Mouse (Mus musculus) stomach, postnatal 0 days (tissue): ENCODE measurements around the gene Gcm2. TPM values are rescaled to one million over a fixed set of nuclear protein-coding genes. Genes with fewer than 3 reads are reported as not detected.

Experiments
- ATAC-seq: fragments of 200-750 bp; cut with Nextera tagmentation; 2 replicates; pipeline ENCODE4 v1.8.0; 2017; ENCODE audit not compliant: low FRiP score, low TSS enrichment
- DNase-seq: peaks from one replicate; pipeline ENCODE4 v3.0.0-alpha.2; 2016; ENCODE audit warnings: low spot score
- H3K27ac ChIP-seq: fragments of 300-500 bp; sonication (generic); replicated peaks from 2 replicates; pipeline ENCODE4 v1.5.1; 2014; ENCODE audit warnings: mild to moderate bottlenecking, control low read depth
- H3K27me3 ChIP-seq: fragments of 300-500 bp; sonication (generic); 2 replicates; pipeline ENCODE4 v1.6.1; 2014; ENCODE audit warnings: low read length; ENCODE audit not compliant: control insufficient read depth, insufficient read depth
- H3K36me3 ChIP-seq: fragments of 300-500 bp; sonication (generic); 2 replicates; pipeline ENCODE4 v1.6.1; 2014; ENCODE audit warnings: low read length, mixed read lengths; ENCODE audit not compliant: control insufficient read depth, insufficient read depth
- H3K4me1 ChIP-seq: fragments of 300-500 bp; sonication (generic); replicated peaks from 2 replicates; pipeline ENCODE4 v1.6.1; 2014; ENCODE audit warnings: antibody characterized with exemption; ENCODE audit not compliant: control insufficient read depth, insufficient read depth
- H3K4me2 ChIP-seq: fragments of 300-500 bp; sonication (generic); replicated peaks from 2 replicates; pipeline ENCODE4 v1.6.1; 2014; ENCODE audit warnings: low read depth, mild to moderate bottlenecking, control low read depth, moderate library complexity
- H3K4me3 ChIP-seq: fragments of 300-500 bp; sonication (generic); 2 replicates; pipeline ENCODE4 v1.5.1; 2014; ENCODE audit warnings: low read depth, low read length, control low read depth
- H3K9ac ChIP-seq: fragments of 300-500 bp; sonication (generic); 2 replicates; pipeline ENCODE4 v1.6.1; 2014; ENCODE audit warnings: mild to moderate bottlenecking, low read length, control low read depth, mixed read lengths
- H3K9me3 ChIP-seq: fragments of 300-500 bp; sonication (generic); 2 replicates; pipeline ENCODE4 v1.6.1; 2016; ENCODE audit warnings: low read length; ENCODE audit not compliant: control insufficient read depth
- CTCF ChIP-seq: IDR thresholded peaks from 2 replicates; pipeline ENCODE4 v1.5.1; 2016; ENCODE audit warnings: antibody characterized with exemption, low read depth, mild to moderate bottlenecking, moderate library complexity
- EP300 ChIP-seq: optimal IDR thresholded peaks from 2 replicates; pipeline ENCODE3; 2016; ENCODE audit warnings: antibody characterized with exemption
- WGBS: fragments of 180-500 bp; shearing (Covaris S2); extraction: QIAGEN DNeasy Blood & Tissue Kit; methylation state at CpG from one replicate; pipeline ENCODE4 v1.1.7; 2014; 5-methylcytosine and 5-hydroxymethylcytosine counted together
- polyA plus RNA-seq: library from polyadenylated mRNA; unstranded; fragments of >200 nt; fragmentation: Nextera tagmentation; extraction: Ambion mirVana; gene quantifications from 2 replicates; pipeline ENCODE4 v1.2.1, GENCODE M21; 2015

The Gcm2 gene
- polyA plus RNA-seq, 1 experiment from 2014 or later = not detected

DNA sequence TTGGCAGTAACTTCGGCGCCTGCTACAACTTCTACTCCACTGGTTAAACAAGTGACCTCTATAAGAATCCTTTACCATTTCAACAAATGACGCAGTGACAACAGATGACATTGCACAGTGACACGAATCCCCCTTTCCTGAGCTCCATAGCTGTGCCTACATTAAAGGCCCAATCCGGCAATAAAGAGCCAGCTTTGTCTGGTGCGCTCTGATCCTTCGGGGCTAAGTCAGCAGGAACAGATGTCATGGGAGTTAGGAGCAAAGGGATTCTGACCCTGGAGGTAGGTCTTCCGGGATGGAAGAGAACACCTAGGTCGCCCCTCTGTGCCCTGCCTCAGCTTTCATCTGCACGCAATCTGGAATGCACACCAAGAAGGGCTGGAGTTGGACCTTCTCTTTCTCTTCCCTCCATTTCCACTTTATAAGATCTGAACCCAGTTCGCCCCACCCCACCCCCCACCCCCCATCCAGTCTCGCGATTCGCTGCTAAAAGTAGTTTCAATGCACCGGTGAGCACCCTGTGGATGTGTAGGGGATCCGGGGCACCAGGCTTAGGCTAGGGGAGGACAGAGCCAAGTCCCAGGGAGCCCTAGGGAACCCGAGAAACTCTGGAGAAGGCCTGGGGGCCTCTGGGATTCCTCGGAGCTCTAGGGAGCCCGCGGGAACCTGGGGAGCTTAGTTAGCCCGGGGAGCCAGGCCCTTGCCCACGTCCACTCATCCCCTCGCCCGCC is 32.0 kb downstream of the Gcm2 start:
- ATAC-seq = no peak; the same call in 1 of the 2 replicates
- H3K9me3 ChIP-seq = no peaks in the 10 kb centered on the region
- H3K36me3 ChIP-seq = no peaks in the 10 kb centered on the region
- H3K27me3 ChIP-seq = no peaks in the 10 kb centered on the region
- WGBS = 16% methylated on average over 24 of the region's 24 CpGs
- no peak overlapping the region for H3K27ac ChIP-seq
- peak overlapping the region; percentile 18; the same call in 1 of the 2 replicates for H3K9ac ChIP-seq
- DNase-seq = no peak
- H3K4me2 ChIP-seq = peak overlapping the region; percentile 69
- TF ChIP-seq CTCF (no peak), EP300 (no peak)
- H3K4me1 ChIP-seq = no peaks in the 10 kb centered on the region
- H3K4me3 ChIP-seq = peak overlapping the region; percentile 38

DNA sequence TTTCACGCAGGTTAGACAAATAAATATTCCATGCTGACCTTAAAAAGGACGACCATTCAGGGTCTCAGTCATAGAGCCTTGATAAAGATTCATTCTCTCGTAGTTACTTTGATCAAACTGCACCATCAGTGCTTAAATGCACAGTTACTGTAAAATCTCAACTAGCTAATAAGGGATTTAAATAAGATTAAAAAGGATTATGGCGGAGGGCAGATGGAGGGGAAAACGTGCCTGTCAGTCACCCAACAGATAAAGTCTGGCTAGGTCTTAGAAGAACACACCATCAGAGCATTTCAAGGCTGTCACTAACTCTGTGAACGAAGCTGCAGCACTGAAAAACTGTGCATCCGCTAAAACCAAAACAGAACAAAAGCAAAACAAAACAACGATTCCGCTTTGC is 32.9 kb downstream of the Gcm2 start:
- TF ChIP-seq EP300 (no peak), CTCF (no peak)
- Histone ChIP-seq H3K27me3 (no peaks in the 10 kb centered on the region), H3K27ac (no peak overlapping the region), H3K4me1 (no peaks in the 10 kb centered on the region), H3K9me3 (no peaks in the 10 kb centered on the region), H3K4me2 (no peak overlapping the region), H3K36me3 (no peaks in the 10 kb centered on the region), H3K4me3 (no peak overlapping the region), H3K9ac (no peak overlapping the region)
- WGBS = 62% methylated on average over 9 of the region's 9 CpGs
- DNase-seq (no peak), ATAC-seq (no peak)

DNA sequence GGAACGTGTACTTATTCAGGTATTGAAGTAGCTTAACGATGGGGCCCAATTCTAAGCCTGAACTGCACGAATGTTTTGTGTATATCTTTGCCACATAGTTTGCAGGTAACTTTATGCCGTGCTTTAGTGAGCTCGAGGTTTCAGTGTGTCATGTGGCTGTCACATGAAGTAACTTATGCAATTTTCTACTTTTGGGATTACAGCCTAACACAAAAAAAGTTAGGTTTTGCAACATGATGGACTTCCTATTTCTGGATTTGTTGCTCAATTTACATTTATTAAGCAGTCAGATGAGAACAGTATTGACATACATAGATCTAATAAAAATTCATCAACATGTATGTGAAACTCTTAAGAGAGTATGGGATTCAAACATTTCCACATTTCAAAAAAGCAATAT is 37.0 kb downstream of the Gcm2 start:
- Histone ChIP-seq H3K4me1 (no peaks in the 10 kb centered on the region), H3K9ac (no peak overlapping the region), H3K27me3 (no peaks in the 10 kb centered on the region), H3K9me3 (no peaks in the 10 kb centered on the region), H3K4me2 (no peak overlapping the region), H3K36me3 (no peaks in the 10 kb centered on the region), H3K27ac (no peak overlapping the region), H3K4me3 (no peak overlapping the region)
- DNase-seq (no peak), ATAC-seq (no peak)
- no peak for TF ChIP-seq CTCF
- TF ChIP-seq EP300 = no peak
- WGBS = 77% methylated on average over 5 of the region's 5 CpGs

DNA sequence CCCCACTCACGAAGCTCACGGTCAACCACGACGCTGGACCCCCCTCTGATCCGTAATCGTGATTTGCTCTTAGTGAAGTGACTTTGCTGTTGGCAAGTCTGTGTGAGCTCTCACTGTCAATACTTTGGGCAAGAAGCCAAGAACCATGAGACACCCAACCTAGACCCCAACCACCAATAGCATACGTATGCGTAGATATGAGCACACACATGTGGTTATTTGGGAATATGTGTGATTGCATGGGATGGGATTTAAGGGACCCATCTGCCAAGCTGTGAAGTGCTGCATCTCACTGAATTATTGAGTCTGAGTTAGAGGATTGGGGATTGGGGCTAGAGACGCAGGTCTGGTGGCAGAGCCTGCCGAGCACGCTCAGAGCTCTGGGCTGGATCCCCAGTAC is 39.2 kb downstream of the Gcm2 start:
- no peak for TF ChIP-seq CTCF
- no peak for TF ChIP-seq EP300
- H3K9me3 ChIP-seq = no peaks in the 10 kb centered on the region
- H3K27me3 ChIP-seq = no peaks in the 10 kb centered on the region
- no peak overlapping the region for H3K27ac ChIP-seq
- no peak overlapping the region for H3K9ac ChIP-seq
- no peak overlapping the region for H3K4me2 ChIP-seq
- DNase-seq = no peak
- no peak overlapping the region for H3K4me3 ChIP-seq
- no peak for ATAC-seq
- WGBS = 91% methylated on average over 11 of the region's 11 CpGs
- H3K36me3 ChIP-seq = no peaks in the 10 kb centered on the region
- H3K4me1 ChIP-seq = no peaks in the 10 kb centered on the region

DNA sequence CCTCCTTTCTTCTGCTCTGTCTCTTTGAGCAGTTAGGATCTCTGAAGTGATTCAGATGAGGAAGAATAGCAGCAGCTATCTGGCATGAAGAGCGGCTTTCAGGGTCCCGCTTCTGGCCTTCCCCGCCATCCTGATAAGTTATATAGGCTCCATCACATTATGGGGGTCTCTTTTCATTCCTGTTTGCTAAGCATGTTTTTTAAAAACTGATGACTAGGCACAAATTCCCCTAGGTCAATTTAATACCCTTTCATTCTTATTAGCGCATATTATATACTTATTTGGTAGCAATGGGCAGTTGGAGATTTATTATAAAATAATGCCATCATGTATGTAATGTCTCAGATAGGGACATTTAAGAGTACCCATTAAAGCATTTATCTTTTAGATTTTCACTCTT is 43.2 kb downstream of the Gcm2 start:
- Histone ChIP-seq H3K9ac (no peak overlapping the region), H3K27ac (no peak overlapping the region), H3K4me2 (no peak overlapping the region), H3K36me3 (no peaks in the 10 kb centered on the region), H3K27me3 (no peaks in the 10 kb centered on the region), H3K4me3 (no peak overlapping the region), H3K4me1 (no peaks in the 10 kb centered on the region), H3K9me3 (no peaks in the 10 kb centered on the region)
- WGBS = 95% methylated on average over 4 of the region's 4 CpGs
- no peak for DNase-seq
- TF ChIP-seq EP300 (no peak), CTCF (no peak)
- ATAC-seq = no peak

DNA sequence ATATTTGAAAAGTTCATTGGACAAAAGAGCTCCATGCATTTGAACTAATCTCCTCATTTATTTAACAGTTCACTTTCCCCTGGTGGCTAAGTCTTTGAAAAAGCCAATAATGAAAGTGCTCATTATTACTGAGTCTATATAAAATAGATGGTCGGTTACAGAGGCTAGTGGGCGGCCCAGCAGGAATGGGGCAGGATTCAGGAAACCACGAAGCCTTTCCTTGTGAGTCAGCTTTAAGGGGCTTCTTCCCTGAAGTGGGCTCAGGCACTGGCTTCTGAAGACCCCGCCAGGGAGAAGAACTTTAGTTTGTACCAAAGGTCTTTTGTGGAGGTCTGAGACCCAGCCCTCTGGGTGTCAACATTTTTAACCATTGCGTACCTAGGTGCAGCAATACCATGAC is 58.9 kb downstream of the Gcm2 start:
- ATAC-seq (no peak), DNase-seq (no peak)
- no peaks in the 10 kb centered on the region for H3K9me3 ChIP-seq
- no peak overlapping the region for H3K27ac ChIP-seq
- H3K27me3 ChIP-seq = no peaks in the 10 kb centered on the region
- no peak for TF ChIP-seq EP300
- no peak for TF ChIP-seq CTCF
- H3K4me2 ChIP-seq = no peak overlapping the region
- no peaks in the 10 kb centered on the region for H3K36me3 ChIP-seq
- no peak overlapping the region for H3K4me3 ChIP-seq
- no peaks in the 10 kb centered on the region for H3K4me1 ChIP-seq
- H3K9ac ChIP-seq = no peak overlapping the region
- 66% methylated on average over 5 of the region's 5 CpGs for WGBS

Other genes starting within 250 kb of the Gcm2 start
- gene Pak1ip1, start 110.0 kb downstream of the Gcm2 start, polyA plus RNA-seq = 60.2 and 63.8 TPM in 2 replicates
- gene Tmem14c, start 94.7 kb downstream of the Gcm2 start, polyA plus RNA-seq = 298 and 302 TPM in 2 replicates
- 0.23 and 0.24 TPM in 2 replicates for gene Mak, start 31.3 kb downstream of the Gcm2 start, polyA plus RNA-seq
- gene Sycp2l, start 3.3 kb upstream of the Gcm2 start, polyA plus RNA-seq = 0.11 and 0.23 TPM in 2 replicates
- gene Elovl2, start 109.4 kb upstream of the Gcm2 start, polyA plus RNA-seq = 1.2 and 1.8 TPM in 2 replicates
- gene Smim13, start 138.8 kb upstream of the Gcm2 start, polyA plus RNA-seq = 9.0 and 9.4 TPM in 2 replicates
- gene Gm17364, start 162.9 kb upstream of the Gcm2 start, polyA plus RNA-seq = not detected in 2 replicates